Mouse (Mus musculus) central nervous system, embryonic 18 days (tissue): Measurements from ENCODE around the gene B3galnt1. TPM values are rescaled to one million over a fixed set of nuclear protein-coding genes. Genes with fewer than 3 reads are reported as not detected.

Experiments used
- polyA plus RNA-seq: library from polyadenylated mRNA; depleted of rRNA; stranded (reverse); fragments of >200 nt; gene quantifications from 2 replicates; pipeline ENCODE4 v1.2.3, GENCODE M21; 2012; rRNA removed

B3galnt1 gene
- 57.1 and 59.8 TPM in 2 replicates for polyA plus RNA-seq

GRCm38 (mm10) chr3:69598261-69599165 lies at the start of gene B3galnt1:
Gene B3galnt1 (minus strand): TSS chr3:69598960.

Other genes starting within 250 kb of the B3galnt1 start
- 34.5 and 38.2 TPM in 2 replicates for gene Nmd3, start 123.0 kb upstream of the B3galnt1 start, polyA plus RNA-seq